Mouse (Mus musculus) heart, embryonic 16.5 days (tissue): ENCODE results near the gene Cntn5. TPM values are rescaled to one million over a fixed set of nuclear protein-coding genes. Genes with fewer than 3 reads are reported as not detected.

Source experiments
- ATAC-seq: fragments of 200-750 bp; cut with Nextera tagmentation; replicated peaks from 2 replicates; pipeline ENCODE4 v1.8.0; 2017; ENCODE audit warnings: moderate number of reproducible peaks; ENCODE audit not compliant: insufficient read depth, low FRiP score; ENCODE audit errors: extremely low read depth
- H3K27ac ChIP-seq: fragments of 300-500 bp; sonication (generic); 2 replicates; pipeline ENCODE4 v1.5.1; 2014; ENCODE audit warnings: mild to moderate bottlenecking, low read length, control low read depth, moderate library complexity
- H3K27me3 ChIP-seq: fragments of 300-500 bp; sonication (generic); 2 replicates; pipeline ENCODE4 v1.6.1; 2014; ENCODE audit warnings: low read length, mixed read lengths; ENCODE audit not compliant: control insufficient read depth, insufficient read depth
- H3K36me3 ChIP-seq: fragments of 300-500 bp; sonication (generic); 2 replicates; pipeline ENCODE4 v1.6.1; 2014; ENCODE audit not compliant: control insufficient read depth, insufficient read depth
- H3K4me1 ChIP-seq: fragments of 300-500 bp; sonication (generic); 2 replicates; pipeline ENCODE4 v1.6.1; 2014; ENCODE audit warnings: low read length, mixed read lengths; ENCODE audit not compliant: control insufficient read depth, insufficient read depth
- H3K4me2 ChIP-seq: fragments of 300-500 bp; sonication (generic); 2 replicates; pipeline ENCODE4 v1.6.1; 2014; ENCODE audit warnings: low read depth, mild to moderate bottlenecking, control low read depth, low read length
- H3K4me3 ChIP-seq: fragments of 300-500 bp; sonication (generic); 2 replicates; pipeline ENCODE4 v1.5.1; 2014; ENCODE audit warnings: mild to moderate bottlenecking, control low read depth, low read length
- H3K9ac ChIP-seq: fragments of 300-500 bp; sonication (generic); 2 replicates; pipeline ENCODE4 v1.6.1; 2014; ENCODE audit warnings: low read length, control low read depth
- H3K9me3 ChIP-seq: fragments of 300-500 bp; sonication (generic); replicated peaks from 2 replicates; pipeline ENCODE4 v1.6.1; 2016; ENCODE audit warnings: low read length; ENCODE audit not compliant: control insufficient read depth
- WGBS: fragments of 180-500 bp; shearing (Covaris S2); extraction: QIAGEN DNeasy Blood & Tissue Kit; methylation state at CpG from one replicate; pipeline ENCODE4 v1.1.7; 2014; 5-methylcytosine and 5-hydroxymethylcytosine counted together
- microRNA-seq: library from miRNA; unstranded; fragments of <30 nt; microRNA quantifications from one replicate; pipeline ENCODE4, GENCODE M21; 2017
- polyA plus RNA-seq: library from polyadenylated mRNA; unstranded; fragments of >200 nt; fragmentation: Nextera tagmentation; extraction: Ambion mirVana; gene quantifications from 2 replicates; pipeline ENCODE4 v1.2.1, GENCODE M21; 2015

The Cntn5 gene
- polyA plus RNA-seq, 1 experiment from 2014 or later, result 0.29 TPM

DNA sequence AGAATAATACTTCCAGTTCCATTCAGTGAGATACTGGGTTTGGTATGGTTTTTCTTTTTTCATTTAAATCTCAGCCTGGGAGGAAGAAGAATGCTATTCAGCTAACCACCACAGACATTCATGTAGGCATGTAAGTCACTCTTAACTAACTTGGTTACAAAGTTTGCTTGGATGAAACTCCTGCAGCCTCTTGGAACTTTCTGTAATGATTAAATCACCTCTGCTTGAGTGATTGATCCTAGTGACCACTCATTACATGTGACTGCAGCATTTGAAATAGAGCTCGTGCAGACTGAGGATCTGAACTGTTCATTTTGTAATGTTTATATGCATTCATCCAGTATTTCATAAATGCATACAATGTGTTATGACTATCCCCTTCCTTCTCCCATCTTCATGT lies 1258.3 kb downstream of the Cntn5 start:
- H3K36me3 ChIP-seq, result no peaks in the 10 kb centered on the region
- 65% methylated on average over 1 of the region's 1 CpGs for WGBS
- H3K27ac ChIP-seq, result no peak overlapping the region
- no peak overlapping the region for H3K4me3 ChIP-seq
- H3K27me3 ChIP-seq, result no peaks in the 10 kb centered on the region
- ATAC-seq, result no peak
- no peak overlapping the region for H3K9ac ChIP-seq
- H3K9me3 ChIP-seq, result no peaks in the 10 kb centered on the region
- no peak overlapping the region for H3K4me2 ChIP-seq
- no peaks in the 10 kb centered on the region for H3K4me1 ChIP-seq

Small RNAs within 50 kb of the gene (microRNA-seq; reads per million reads assigned to microRNA genes)
- gene Gm24496, result not detected
- gene Gm25086, result not detected
- not detected for gene Gm26195
- not detected for gene Mir6237
